Mouse (Mus musculus) right cerebral cortex, postnatal 4 days (tissue): ENCODE results near the gene Tgm2.

Source experiments
- DNase-seq: peaks from one replicate; pipeline ENCODE4 v3.0.0-alpha.2; 2022

Tgm2 gene

GRCm38 (mm10) chr2:158166628-158167027, 20.4 kb upstream of the Tgm2 start:
- DNase-seq: no peak

GRCm38 (mm10) chr2:158165776-158166175, 19.5 kb upstream of the Tgm2 start:
- DNase-seq: no peak

DNA sequence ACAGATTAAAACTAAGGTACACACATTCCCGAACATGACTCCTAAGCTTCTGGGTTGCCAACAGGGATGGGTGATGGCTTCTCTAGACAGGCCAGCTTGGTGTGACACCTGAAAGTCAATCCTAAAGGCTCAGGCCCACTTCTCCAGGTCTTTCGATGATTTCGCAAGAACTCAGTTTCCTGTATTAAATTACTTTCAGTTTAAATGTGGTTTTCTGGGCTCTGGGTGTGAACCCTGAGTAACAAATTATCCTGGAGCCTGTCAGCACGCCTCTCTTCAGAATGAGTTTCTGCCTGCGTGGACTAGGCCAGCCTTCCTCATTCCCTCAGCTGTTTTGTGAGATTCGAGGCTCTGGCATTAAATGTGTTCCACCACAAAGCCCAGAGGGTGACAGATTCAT, 16.8 kb upstream of the Tgm2 start:
- no peak for DNase-seq

GRCm38 (mm10) chr2:158161761-158162160, 15.5 kb upstream of the Tgm2 start:
- DNase-seq: no peak

GRCm38 (mm10) chr2:158159376-158160235, 13.4 kb upstream of the Tgm2 start:
- no peak for DNase-seq

DNA sequence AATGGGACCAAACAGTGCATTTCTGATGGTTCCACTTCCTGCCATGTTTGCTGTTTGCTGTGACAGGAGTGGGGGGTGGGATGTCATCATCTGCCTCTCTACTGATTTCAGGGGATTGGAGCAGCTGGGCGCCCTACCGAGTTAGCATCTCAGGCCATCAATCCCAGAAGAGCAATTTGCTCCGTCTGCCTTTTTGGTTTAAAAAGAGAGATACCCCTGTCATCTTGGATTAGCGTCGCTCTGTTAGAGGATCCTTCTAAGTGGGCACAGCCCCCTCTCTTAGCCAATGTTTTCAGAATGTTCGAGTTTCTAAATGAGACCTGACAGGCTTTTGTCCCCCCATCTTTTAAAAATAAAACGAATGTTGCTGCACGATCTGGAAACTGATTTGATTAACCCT, 11.4 kb upstream of the Tgm2 start:
- no peak for DNase-seq

- no peak for DNase-seq
Observed at GRCm38 (mm10) chr2:158156487-158156886, 10.3 kb upstream of the Tgm2 start.

DNA sequence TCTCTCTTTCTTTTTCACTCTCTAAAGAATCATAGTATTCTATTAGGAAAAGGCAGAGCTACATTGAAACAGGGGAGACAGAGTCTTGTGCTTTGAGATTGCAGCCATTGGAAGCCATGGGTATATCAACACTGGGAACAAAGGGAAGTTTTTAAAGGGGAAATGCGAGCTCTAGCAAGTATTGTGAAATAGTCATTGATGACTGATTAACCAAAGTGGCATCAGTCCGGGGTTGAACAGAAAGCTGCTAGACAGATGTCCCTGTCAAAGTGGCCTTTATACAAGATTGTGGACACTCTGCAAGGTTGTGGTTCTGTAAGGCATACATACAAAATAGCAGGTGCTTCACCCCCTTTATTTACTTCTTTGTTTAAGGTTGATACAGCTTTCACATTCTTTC, 9.4 kb upstream of the Tgm2 start:
- no peak for DNase-seq

DNA sequence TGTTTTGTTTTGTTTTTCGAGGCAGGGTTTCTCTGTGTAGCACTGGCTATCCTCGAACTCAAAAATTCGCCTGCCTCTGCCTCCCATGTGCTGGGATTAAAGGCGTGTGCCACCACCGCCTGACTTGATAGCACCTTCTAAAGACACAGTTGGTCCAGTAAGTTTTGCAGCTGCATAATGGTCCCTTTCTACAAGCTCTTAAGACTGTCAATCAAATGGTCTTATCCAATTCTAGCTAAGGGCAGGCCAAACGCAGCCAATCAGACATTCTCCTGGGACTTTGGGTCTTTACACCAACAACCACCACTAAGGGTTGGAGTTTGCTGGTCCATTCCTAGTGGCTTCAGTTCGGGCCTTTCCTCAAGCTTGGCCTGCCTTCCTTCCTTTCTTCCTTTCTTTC, 8.9 kb upstream of the Tgm2 start:
- no peak for DNase-seq

DNA sequence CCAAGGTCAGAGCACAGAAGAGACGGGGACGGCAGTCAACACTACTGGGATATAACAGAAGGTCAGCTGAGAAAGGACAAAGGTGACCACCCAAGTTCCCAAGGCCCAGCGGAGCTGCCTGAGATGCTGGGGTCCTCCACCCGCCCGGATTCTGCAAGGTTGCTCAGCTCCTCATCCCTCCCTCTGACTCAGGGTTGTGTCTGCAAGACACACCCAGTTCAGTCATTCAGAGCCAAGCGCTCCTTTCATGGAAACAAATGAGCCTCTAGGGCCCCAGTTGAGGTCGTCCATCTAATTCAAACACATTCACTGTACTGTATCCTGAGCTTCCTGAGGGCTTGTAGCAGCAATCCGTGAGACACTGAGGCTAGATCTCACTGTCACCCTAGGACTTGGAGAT, 8.4 kb upstream of the Tgm2 start:
- DNase-seq: no peak

- no peak for DNase-seq
Observed at GRCm38 (mm10) chr2:158153728-158154343, 7.6 kb upstream of the Tgm2 start.

DNA sequence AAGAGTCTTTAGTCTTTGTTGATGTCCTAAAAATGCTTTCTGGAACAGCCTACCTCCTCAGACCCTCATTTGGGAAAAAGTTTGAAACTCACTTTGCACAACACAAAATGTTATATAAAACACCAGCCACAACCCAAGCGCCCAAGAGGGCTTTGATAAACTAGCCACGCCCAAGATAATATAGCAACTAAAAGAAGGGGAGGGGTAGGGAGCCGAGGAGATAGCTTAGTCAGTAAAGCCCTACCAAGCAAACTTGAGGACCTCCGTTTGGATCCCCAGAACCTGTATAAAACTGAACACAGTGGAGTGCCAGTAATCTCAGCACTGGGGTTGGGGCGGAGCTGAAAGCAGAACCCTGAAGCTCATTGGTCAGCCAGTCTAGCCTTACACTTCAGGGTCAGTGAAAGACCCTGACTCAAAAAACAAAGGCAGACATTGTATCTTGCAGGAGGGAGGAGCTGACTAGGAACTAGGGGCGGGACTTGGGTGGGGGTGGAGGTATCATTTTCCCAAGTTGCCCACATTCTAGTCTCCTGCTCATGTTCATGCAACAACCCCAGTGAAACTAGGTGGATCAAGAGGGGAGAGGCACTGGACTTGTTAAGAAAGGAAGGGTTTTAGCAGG, 6.6 kb upstream of the Tgm2 start:
- DNase-seq: no peak

DNA sequence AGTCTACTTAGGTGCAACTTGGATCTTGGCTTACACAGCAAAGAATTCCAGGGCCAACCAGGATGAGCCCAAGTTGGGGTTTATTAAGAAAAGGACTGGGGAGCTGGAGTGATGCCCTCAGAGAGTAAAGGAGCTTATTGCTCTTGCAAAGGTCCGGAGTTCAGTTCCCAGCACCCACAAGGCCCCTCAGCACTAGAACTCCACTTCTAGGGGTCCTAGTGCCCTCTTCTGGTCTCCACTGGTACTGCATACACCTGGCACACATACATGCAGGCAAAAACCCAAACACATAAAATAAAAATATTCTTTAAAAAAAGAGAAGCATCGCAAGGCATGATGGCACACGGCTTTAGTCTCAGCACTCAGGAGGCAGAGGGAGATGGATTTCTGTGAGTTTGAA, 4.8 kb upstream of the Tgm2 start:
- DNase-seq: no peak

- no peak for DNase-seq
Observed at GRCm38 (mm10) chr2:158146971-158147370, 735 bp upstream of the Tgm2 start.

GRCm38 (mm10) chr2:158145528-158146065, 639 bp downstream of the Tgm2 start:
- no peak for DNase-seq

DNA sequence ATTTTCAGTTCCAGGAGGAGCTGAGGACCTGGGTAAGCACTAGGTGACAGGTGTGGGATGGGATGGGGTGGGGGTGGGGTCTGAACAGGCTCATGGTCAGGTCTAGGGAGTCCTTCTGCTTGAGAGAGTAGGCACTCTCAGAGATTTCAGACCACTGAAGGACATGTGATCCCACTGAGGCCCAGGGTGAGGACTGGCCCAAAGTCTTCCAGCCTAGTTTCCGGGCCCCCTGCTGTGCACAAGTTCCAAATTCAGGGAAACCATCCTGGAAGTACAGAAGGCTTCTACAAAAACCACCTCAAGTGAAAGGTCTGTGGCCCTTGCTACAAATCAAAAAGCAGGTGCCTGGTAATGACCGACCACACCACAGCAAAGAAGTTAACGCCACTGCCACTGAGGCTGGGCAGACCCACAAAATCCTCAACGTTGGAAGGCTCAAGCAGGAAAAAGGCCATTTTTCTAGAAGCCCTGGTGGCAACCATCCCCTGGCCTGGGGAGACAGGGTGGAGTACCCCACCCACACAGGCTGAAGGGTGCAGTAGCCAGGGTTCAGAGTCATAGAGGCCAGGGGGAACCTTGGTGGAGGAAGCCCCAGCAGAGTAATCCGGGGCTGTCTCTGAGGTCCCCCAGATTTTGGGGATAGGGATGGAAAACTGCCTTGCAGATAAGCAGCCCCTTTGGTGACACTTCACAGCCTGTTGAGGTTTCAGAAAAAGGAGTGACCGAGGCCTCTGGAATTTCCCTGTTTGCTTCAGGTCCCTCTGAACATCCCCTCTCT, 1.3 kb downstream of the Tgm2 start:
- DNase-seq: no peak

GRCm38 (mm10) chr2:158144263-158144662, 2.0 kb downstream of the Tgm2 start:
- no peak for DNase-seq

GRCm38 (mm10) chr2:158143816-158144215, 2.4 kb downstream of the Tgm2 start:
- no peak for DNase-seq

GRCm38 (mm10) chr2:158142981-158143380, 3.3 kb downstream of the Tgm2 start:
- no peak for DNase-seq

GRCm38 (mm10) chr2:158141690-158142440, 4.4 kb downstream of the Tgm2 start:
- DNase-seq: no peak

DNA sequence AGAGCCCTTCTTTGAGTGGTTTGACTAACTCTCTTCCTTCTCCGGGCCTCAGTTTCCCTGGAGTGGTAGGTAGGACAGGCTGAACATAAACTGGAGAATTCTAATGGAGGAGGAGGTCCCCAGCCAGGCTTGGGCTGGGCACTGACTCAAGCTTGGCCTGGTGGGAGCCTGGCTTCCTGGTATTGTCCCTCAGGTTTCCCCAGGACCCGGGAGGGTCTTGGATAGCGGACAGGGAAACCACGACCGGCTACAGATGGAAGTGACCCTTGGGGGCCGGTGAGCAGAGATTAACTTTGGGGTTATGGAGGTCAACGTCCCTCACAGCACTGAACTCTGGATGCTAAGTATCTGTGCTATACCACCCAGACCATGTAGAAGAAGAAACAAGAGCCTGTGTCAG, 5.0 kb downstream of the Tgm2 start:
- no peak for DNase-seq

DNA sequence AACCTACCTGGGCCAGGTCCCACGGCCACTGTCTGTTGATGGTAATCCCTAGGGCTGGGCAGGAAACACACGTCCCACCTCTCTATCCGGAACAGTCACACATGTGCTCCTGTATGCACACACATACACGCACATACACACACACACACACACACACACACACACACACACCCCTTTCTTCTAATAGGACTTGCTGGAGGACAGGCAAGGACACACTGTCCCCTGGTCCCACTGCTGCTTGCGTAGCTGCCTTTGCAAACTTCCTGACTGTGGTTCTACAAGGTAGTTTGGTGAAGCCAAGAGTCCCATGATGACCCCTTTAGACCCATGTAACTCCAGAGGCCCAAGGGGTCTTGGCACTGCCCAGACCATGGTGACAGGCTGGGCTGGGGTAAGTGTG, 5.6 kb downstream of the Tgm2 start:
- no peak for DNase-seq
